Mouse (Mus musculus): Measurements from ENCODE around the gene Hira.

DNA sequence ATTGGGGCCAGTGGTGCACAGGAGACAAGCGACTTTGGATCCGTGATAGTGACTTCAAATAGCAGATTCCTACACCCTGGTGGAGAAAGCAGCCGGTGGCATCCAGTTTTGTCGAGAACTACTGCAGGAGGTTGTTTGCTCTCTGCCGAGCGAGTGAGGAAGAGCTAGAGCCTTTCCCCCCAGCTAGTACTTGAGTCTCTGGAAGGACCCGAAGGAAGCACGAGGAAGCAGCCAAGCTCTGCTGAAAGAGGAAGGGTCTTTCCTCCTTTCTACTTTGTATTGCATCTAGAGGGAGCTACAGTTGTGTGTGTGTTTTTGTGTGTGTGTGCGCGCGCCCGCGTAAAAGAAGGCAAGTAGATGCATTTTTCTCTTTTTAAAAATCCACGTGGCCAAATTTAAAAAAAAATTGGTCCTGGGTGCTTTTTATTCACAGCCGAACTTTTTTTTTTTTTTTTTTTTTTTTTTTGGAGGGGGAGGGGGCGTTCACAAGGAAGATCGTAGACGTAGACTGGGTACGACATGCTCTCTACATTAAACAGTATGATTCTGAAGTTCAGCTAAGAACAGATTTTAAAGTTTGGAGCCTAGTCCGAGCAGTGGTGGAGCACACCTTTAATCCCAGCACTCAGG is 1.4 kb downstream of the Hira start:
- TF ChIP-seq CTCF (conservative IDR thresholded peaks at IDR 0.05; ENCODE audit: low read length) (no peak), NANOG (IDR thresholded peaks at IDR 0.05; ENCODE audit: borderline replicate concordance, low read length) (no peak)

Data from E14TG2a.4 (cell line).